Mouse (Mus musculus): ENCODE results near the gene Mllt3. TPM values are rescaled to one million over a fixed set of nuclear protein-coding genes. Genes with fewer than 3 reads are reported as not detected.

Mllt3 gene
- polyA plus RNA-seq, 2 experiments from 2014 or later, result 100 to 106 TPM

DNA sequence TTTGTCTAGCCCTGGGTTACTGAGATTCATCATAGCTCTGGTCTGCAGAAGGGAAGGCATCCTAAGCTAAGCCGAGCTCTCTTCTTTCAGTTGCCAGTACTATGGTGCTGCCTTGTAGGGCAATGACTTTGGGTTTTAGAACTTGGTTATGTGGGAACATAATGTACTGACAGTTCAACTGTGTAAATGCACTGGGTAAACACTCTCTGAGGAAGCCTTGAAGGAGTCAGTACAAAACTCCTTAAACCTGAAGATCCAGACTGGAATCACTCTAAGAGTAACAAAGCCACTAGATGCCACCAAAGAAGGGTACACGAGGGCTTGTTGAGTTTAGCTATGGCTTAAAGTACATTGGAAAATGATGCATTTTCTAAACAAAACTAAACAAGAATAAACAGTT, 272.1 kb downstream of the Mllt3 start:
- no peak for ATAC-seq

- no peak for ATAC-seq
These were observed 272.9 kb downstream of the Mllt3 start for GRCm38 (mm10) chr4:87760297-87760696.

- no peak for ATAC-seq
These were observed 273.5 kb downstream of the Mllt3 start for GRCm38 (mm10) chr4:87759625-87760024.

GRCm38 (mm10) chr4:87759110-87759509, 274.1 kb downstream of the Mllt3 start:
- ATAC-seq, result no peak

GRCm38 (mm10) chr4:87751515-87751864, 281.7 kb downstream of the Mllt3 start:
- ATAC-seq, result no peak

DNA sequence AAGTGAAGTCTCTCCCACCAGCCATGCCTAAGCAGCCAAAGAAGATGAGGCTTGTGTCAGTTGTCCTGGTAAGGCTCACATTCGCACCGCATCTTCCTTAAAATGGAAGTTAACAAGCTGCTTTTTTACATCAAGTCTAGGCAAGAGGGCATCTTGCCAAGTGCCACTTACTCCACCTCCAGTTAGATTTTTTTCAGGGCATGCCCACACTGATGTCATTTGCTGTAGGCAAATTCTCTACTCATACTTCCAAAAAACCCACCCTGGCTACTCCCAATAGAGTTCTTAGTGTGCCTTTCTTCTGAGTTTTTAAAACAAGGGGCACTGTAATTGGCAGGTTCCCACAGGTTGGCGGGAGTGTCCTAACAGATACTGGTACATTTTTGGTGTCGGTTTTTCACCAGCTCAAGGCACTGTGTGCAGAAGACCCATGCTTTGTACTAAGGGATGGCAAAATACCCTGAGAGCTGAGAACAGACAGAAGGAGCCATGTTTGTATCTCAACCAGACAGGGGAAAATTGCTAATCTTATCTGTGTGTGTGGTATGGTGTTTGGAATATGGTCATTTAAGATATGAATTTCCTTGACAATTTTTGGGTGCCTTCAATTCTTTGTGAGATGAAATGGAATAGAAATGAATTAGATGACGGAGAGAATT, 282.2 kb downstream of the Mllt3 start:
- no peak for ATAC-seq

GRCm38 (mm10) chr4:87749532-87750234, 283.5 kb downstream of the Mllt3 start:
- ATAC-seq, result no peak

- no peak for ATAC-seq
These were observed 288.0 kb downstream of the Mllt3 start for GRCm38 (mm10) chr4:87745016-87745645.

- no peak for ATAC-seq
These were observed 293.5 kb downstream of the Mllt3 start for GRCm38 (mm10) chr4:87739524-87740128.

GRCm38 (mm10) chr4:87739104-87739503, 294.1 kb downstream of the Mllt3 start:
- no peak for ATAC-seq

DNA sequence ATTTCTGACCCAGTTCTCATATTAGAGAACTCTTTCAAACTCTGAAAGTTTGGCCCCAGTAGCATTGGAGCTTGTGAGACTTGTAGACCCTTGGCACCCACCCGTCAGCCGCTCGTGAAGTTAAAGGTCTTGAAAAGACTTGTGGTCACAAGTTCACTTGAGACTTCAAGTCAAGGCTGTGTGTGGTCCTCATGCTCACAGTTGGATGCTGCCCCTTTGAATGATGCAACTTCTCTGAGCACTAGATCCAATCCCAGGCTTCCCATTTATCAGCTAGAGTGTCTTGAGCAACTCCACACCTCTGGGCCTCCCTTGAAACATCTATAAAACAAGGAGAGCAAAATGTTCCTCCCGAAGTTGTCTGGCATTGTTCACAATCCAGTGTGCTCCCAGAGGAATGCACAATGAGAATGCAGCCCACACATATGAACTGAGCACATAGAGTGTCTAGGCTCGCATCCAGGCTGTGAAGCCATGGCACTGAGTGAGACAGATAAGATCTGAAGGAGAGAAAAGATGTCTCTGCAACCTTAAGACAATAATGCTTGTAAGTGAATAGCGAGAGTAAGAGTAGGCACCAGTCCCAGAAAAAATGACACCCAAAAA, 295.9 kb downstream of the Mllt3 start:
- no peak for ATAC-seq

DNA sequence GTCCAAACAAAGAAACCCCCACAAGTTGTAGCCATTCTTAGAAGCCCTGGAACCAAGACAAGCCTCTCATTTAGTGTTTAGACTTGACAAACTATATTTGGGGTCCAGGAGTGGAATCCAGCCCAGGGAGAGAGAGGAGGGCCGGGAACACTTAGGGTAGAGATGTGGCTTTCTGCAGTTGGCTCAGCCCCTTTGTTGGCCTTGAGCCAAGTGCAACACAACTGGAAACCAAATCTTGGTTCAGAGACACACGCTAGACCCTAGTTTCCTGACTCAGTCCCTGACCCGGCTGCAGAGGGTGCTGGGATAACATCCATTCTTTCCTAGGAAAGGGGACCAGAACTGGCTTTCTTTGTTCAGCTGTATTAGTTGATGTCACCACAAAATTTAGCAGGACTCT, 296.4 kb downstream of the Mllt3 start:
- no peak for ATAC-seq

GRCm38 (mm10) chr4:87731118-87731672, 302.0 kb downstream of the Mllt3 start:
- ATAC-seq, result no peak

DNA sequence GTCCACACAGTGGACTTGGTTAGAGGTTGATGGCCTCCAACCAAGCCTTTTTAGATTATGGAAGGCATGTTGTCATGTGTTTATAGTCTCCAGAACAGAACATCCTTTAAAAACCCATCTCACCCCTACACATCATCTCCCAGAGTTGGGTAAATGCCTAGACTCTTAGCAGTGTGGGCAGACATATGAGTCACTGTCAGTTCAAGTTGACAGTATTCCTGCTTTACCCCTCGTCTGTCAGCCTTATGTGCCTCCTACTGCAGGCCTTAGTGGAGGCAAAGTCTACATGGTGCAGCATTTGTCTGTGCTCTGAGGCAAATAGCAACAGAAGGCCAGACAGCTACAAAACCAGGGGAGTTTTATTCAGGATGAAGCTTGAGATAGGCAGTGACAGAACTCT, 304.6 kb downstream of the Mllt3 start:
- ATAC-seq, result no peak

- no peak for ATAC-seq
These were observed 309.7 kb downstream of the Mllt3 start for GRCm38 (mm10) chr4:87723448-87723847.

Other genes starting within 250 kb of the Mllt3 start
- gene Focad, start 61.3 kb upstream of the Mllt3 start, polyA plus RNA-seq (2017; shearing (Covaris generic)), result 10 to 100 TPM; 11.2 to 15.4 TPM